Mouse (Mus musculus): ENCODE measurements around the gene Cks1b. TPM values are rescaled to one million over a fixed set of nuclear protein-coding genes. Genes with fewer than 3 reads are reported as not detected.
A peak's percentile ranks its signal among the peaks of the same experiment; 100 is the strongest.

The Cks1b gene
- total and polyA plus RNA-seq, 3 experiments, result 177 to 438 (median 271) TPM

- peaks cover 19 to 46% of the 10 kb centered on the region in 2 experiments for H3K4me1 ChIP-seq (ENCODE audit: control insufficient read depth in 1 of 2, insufficient read depth in 2 of 2, low read length in 2 of 2)
- H3K79me2 ChIP-seq (ENCODE audit: control insufficient read depth, insufficient read depth, low read length, poor library complexity), result peaks cover 48% of the 10 kb centered on the region
- peak overlapping the region; percentile 76 for H3K9ac ChIP-seq (ENCODE audit: control insufficient read depth, low read depth, low read length, poor library complexity, severe bottlenecking)
- no peak for DNase-seq (ENCODE audit: low read depth, low spot score)
- H3K27ac ChIP-seq (ENCODE audit: control insufficient read depth, low read depth, low read length), result peak overlapping the region; percentile 79
- TF ChIP-seq BHLHE40 (IDR thresholded peaks at IDR 0.05; ENCODE audit: borderline replicate concordance, low read depth, low read length) (no peak), SIN3A (IDR thresholded peaks at IDR 0.05; ENCODE audit: low read length) (peak; percentile 81; the same call in 1 of the 2 replicates), NELFE (IDR thresholded peaks at IDR 0.05; ENCODE audit: low read depth, low read length) (peak; percentile 9; the same call in 1 of the 2 replicates), MAX (IDR thresholded peaks at IDR 0.05; ENCODE audit: low read length) (no peak), CHD1 (IDR thresholded peaks at IDR 0.05; ENCODE audit: low read depth, low read length) (peak; percentile 74), ZMIZ1 (IDR thresholded peaks at IDR 0.05; ENCODE audit: low read depth, low read length) (no peak), MXI1 (IDR thresholded peaks at IDR 0.05; ENCODE audit: low read depth, low read length) (peak; percentile 51; the same call in 1 of the 2 replicates), POLR2A (IDR thresholded peaks at IDR 0.05; ENCODE audit: control insufficient read depth in 1 of 2, insufficient read depth in 1 of 2, low read depth in 1 of 2, low read length in 2 of 2, poor library complexity in 1 of 2) (peak in 1 of 2 experiments; percentile 9; a peak in 1 of 4 replicates), RCOR1 (IDR thresholded peaks at IDR 0.05; ENCODE audit: low read depth, low read length) (no peak), TBP (IDR thresholded peaks at IDR 0.05; ENCODE audit: low read depth, low read length) (peak; percentile 46)
- H3K4me3 ChIP-seq (ENCODE audit: control insufficient read depth in 1 of 2, insufficient read depth in 1 of 2, low read depth in 2 of 2, low read length in 2 of 2), result peak overlapping the region; percentile 75 to 82
- H3K27me3 ChIP-seq (ENCODE audit: control insufficient read depth in 1 of 2, insufficient read depth in 2 of 2, low read length in 2 of 2), result no peaks in the 10 kb centered on the region
- H3K36me3 ChIP-seq (ENCODE audit: control insufficient read depth in 1 of 2, insufficient read depth in 2 of 2, low read length in 2 of 2), result peaks cover 8 to 45% of the 10 kb centered on the region in 2 experiments
- no peaks in the 10 kb centered on the region for H3K9me3 ChIP-seq (replicated peaks; ENCODE audit: insufficient read depth, low read length)
These were observed 673 bp upstream of the Cks1b start for GRCm38 (mm10) chr3:89418861-89419250.

DNA sequence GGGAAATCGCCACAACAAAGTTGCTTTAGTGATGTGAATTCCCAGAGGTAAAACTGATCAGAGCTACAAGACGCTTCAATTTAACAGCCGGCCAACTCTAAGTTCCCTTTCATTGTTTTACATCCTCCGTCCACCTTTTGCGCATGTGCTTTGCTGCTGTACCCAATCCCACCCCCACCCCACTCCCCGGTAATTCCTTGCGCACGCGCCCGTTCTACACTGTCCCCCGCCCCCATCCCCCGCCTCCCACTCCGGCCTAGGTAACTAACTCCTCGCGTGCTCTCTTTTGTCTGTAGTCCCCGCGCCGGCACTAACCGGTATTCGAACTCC is 378 bp downstream of the Cks1b start:
- H3K4me1 ChIP-seq (ENCODE audit: control insufficient read depth in 1 of 2, insufficient read depth in 2 of 2, low read length in 2 of 2), result peaks cover 18 to 38% of the 10 kb centered on the region in 2 experiments
- peak overlapping the region; percentile 81 for H3K9ac ChIP-seq (ENCODE audit: control insufficient read depth, low read depth, low read length, poor library complexity, severe bottlenecking)
- no peaks in the 10 kb centered on the region for H3K27me3 ChIP-seq (ENCODE audit: control insufficient read depth in 1 of 2, insufficient read depth in 2 of 2, low read length in 2 of 2)
- H3K4me3 ChIP-seq (ENCODE audit: control insufficient read depth in 1 of 2, insufficient read depth in 1 of 2, low read depth in 2 of 2, low read length in 2 of 2), result peak overlapping the region; percentile 75 to 92
- H3K36me3 ChIP-seq (ENCODE audit: control insufficient read depth in 1 of 2, insufficient read depth in 2 of 2, low read length in 2 of 2), result peaks cover 7 to 40% of the 10 kb centered on the region in 2 experiments
- TF ChIP-seq NRF1 (IDR thresholded peaks at IDR 0.05; ENCODE audit: insufficient read depth, low read depth, low read length, poor library complexity, severe bottlenecking) (peak; percentile 85), ELF1 (IDR thresholded peaks at IDR 0.05; ENCODE audit: low read depth, low read length) (no peak), POLR2A (IDR thresholded peaks at IDR 0.05; ENCODE audit: control insufficient read depth in 1 of 2, insufficient read depth in 1 of 2, low read depth in 1 of 2, low read length in 2 of 2, poor library complexity in 1 of 2) (peak in 1 of 2 experiments; percentile 78; a peak in 2 of 4 replicates), MXI1 (IDR thresholded peaks at IDR 0.05; ENCODE audit: low read depth, low read length) (no peak)
- H3K27ac ChIP-seq (ENCODE audit: control insufficient read depth, low read depth, low read length), result peak overlapping the region; percentile 87
- peak; percentile 96 for DNase-seq (ENCODE audit: low read depth, low spot score)
- no peaks in the 10 kb centered on the region for H3K9me3 ChIP-seq (replicated peaks; ENCODE audit: insufficient read depth, low read length)
- H3K79me2 ChIP-seq (ENCODE audit: control insufficient read depth, insufficient read depth, low read length, poor library complexity), result peaks cover 48% of the 10 kb centered on the region

DNA sequence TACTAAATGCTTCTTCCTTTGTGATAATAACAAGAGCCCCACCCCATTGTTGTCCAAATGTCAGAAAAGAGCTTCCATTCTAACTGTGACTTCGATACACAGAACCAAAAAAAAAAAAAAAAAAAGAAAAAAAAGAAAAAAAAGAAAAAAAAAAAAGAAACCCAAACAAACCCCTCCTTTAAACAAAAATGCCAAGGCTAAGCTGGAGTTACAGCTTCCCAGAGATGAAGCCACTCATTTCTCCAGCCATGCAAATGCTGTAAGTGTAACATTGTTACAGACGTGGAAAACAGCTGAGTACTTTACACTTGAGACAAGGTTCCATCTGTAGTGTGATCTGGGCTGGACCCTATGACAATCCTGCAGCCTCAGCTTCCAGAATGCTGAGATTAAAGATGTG is 1.1 kb downstream of the Cks1b start:
- DNase-seq (ENCODE audit: low read depth, low spot score), result no peak
- Histone ChIP-seq H3K4me3 (ENCODE audit: control insufficient read depth in 1 of 2, insufficient read depth in 1 of 2, low read depth in 2 of 2, low read length in 2 of 2) (peak overlapping the region; percentile 75 to 92), H3K9me3 (replicated peaks; ENCODE audit: insufficient read depth, low read length) (no peaks in the 10 kb centered on the region), H3K27ac (ENCODE audit: control insufficient read depth, low read depth, low read length) (peak overlapping the region; percentile 87), H3K79me2 (ENCODE audit: control insufficient read depth, insufficient read depth, low read length, poor library complexity) (peaks cover 48% of the 10 kb centered on the region), H3K36me3 (ENCODE audit: control insufficient read depth in 1 of 2, insufficient read depth in 2 of 2, low read length in 2 of 2) (peaks cover 7 to 37% of the 10 kb centered on the region in 2 experiments), H3K27me3 (ENCODE audit: control insufficient read depth in 1 of 2, insufficient read depth in 2 of 2, low read length in 2 of 2) (no peaks in the 10 kb centered on the region), H3K9ac (ENCODE audit: control insufficient read depth, low read depth, low read length, poor library complexity, severe bottlenecking) (peak overlapping the region; percentile 81), H3K4me1 (ENCODE audit: control insufficient read depth in 1 of 2, insufficient read depth in 2 of 2, low read length in 2 of 2) (peaks cover 14 to 35% of the 10 kb centered on the region in 2 experiments)
- TF ChIP-seq SMC3 (IDR thresholded peaks at IDR 0.05; ENCODE audit: low read depth, low read length) (no peak), ZNF384 (IDR thresholded peaks at IDR 0.05; ENCODE audit: low read depth, low read length) (peak; percentile 54; the same call in 1 of the 2 replicates), CHD1 (IDR thresholded peaks at IDR 0.05; ENCODE audit: low read depth, low read length) (0 out of 2 replicates have a peak, but pooled peaks have one; percentile 42), ZC3H11A (IDR thresholded peaks at IDR 0.05; ENCODE audit: low read depth, low read length) (no peak), RCOR1 (IDR thresholded peaks at IDR 0.05; ENCODE audit: low read depth, low read length) (peak; percentile 56; the same call in 1 of the 2 replicates), MYB (IDR thresholded peaks at IDR 0.05; ENCODE audit: low read depth, low read length) (peak; percentile 22; the same call in 1 of the 2 replicates), CTCF (IDR thresholded peaks at IDR 0.05 in 2 of 3, conservative IDR thresholded peaks at IDR 0.05 in 1 of 3; ENCODE audit: control insufficient read depth in 1 of 3, insufficient read depth in 1 of 3, low read depth in 2 of 3, low read length in 3 of 3, poor library complexity in 1 of 3, severe bottlenecking in 1 of 3) (no peak), SIN3A (IDR thresholded peaks at IDR 0.05; ENCODE audit: low read length) (no peak), NELFE (IDR thresholded peaks at IDR 0.05; ENCODE audit: low read depth, low read length) (no peak), MAX (IDR thresholded peaks at IDR 0.05; ENCODE audit: low read length) (no peak), MXI1 (IDR thresholded peaks at IDR 0.05; ENCODE audit: low read depth, low read length) (no peak), E2F4 (IDR thresholded peaks at IDR 0.05; ENCODE audit: borderline replicate concordance, low read depth, low read length) (no peak), GATA1 (IDR thresholded peaks at IDR 0.05; ENCODE audit: low read depth, low read length) (0 out of 2 replicates have a peak, but pooled peaks have one; percentile 43)
